In genomic region chr4:138272011-138272997, GRCm38 (mm10) we compare ENCODE assay signal across 8 mouse cellular contexts. TPM values are rescaled to one million over a fixed set of nuclear protein-coding genes. Genes with fewer than 3 reads are reported as not detected.
A peak's percentile ranks its signal among the peaks of the same experiment; 100 is the strongest.
DNase-seq lines count a peak whose midpoint lies in the region; ATAC-seq lines count a peak whose summit lies in the region.

No protein-coding gene starts in this region.

- H3K27me3 ChIP-seq in forebrain, embryonic 16.5 days (replicated peaks; ENCODE audit: control insufficient read depth, insufficient read depth, low read length) = no peaks in the 10 kb centered on the region
- no peaks in the 10 kb centered on the region for H3K27me3 ChIP-seq in forebrain, embryonic 11.5 days (ENCODE audit: control insufficient read depth, insufficient read depth, low read length)
- no peaks in the 10 kb centered on the region for H3K27me3 ChIP-seq in stomach, embryonic 16.5 days (ENCODE audit: control insufficient read depth, insufficient read depth, low read length)

- no peak overlapping the region for H3K4me3 ChIP-seq in forebrain, embryonic 16.5 days (replicated peaks; ENCODE audit: low read length)
- no peak overlapping the region for H3K4me3 ChIP-seq in forebrain, embryonic 11.5 days (ENCODE audit: low read depth, low read length)
- no peak overlapping the region for H3K4me3 ChIP-seq in stomach, embryonic 16.5 days (replicated peaks; ENCODE audit: low read length)

- peak; percentile 62; the same call in 1 of the 2 replicates for ATAC-seq in forebrain, embryonic 16.5 days
- no peak for ATAC-seq in forebrain, embryonic 11.5 days (replicated peaks; ENCODE audit: low FRiP score)
- peak; percentile 85 for ATAC-seq in stomach, embryonic 16.5 days (ENCODE audit: insufficient read depth, low FRiP score)

- WGBS in forebrain, embryonic 16.5 days = 63% methylated on average over 14 of the region's 14 CpGs
- 78% methylated on average over 14 of the region's 14 CpGs for WGBS in forebrain, embryonic 11.5 days
- WGBS in stomach, embryonic 16.5 days = 55% methylated on average over 14 of the region's 14 CpGs

- H3K4me2 ChIP-seq in forebrain, embryonic 16.5 days (ENCODE audit: low read length) = no peak overlapping the region
- H3K4me2 ChIP-seq in forebrain, embryonic 11.5 days (ENCODE audit: low read depth, low read length, severe bottlenecking) = no peak overlapping the region
- H3K4me2 ChIP-seq in stomach, embryonic 16.5 days (ENCODE audit: low read depth, low read length) = no peak overlapping the region

- peaks cover 6% of the 10 kb centered on the region for H3K4me1 ChIP-seq in forebrain, embryonic 16.5 days (replicated peaks; ENCODE audit: control insufficient read depth, insufficient read depth, low read length)
- no peaks in the 10 kb centered on the region for H3K4me1 ChIP-seq in forebrain, embryonic 11.5 days (replicated peaks; ENCODE audit: control insufficient read depth, insufficient read depth, low read length)
- H3K4me1 ChIP-seq in stomach, embryonic 16.5 days (ENCODE audit: control insufficient read depth, insufficient read depth, low read length) = no peaks in the 10 kb centered on the region

- H3K9me3 ChIP-seq in forebrain, embryonic 16.5 days (ENCODE audit: control insufficient read depth, low read length) = no peaks in the 10 kb centered on the region
- no peaks in the 10 kb centered on the region for H3K9me3 ChIP-seq in forebrain, embryonic 11.5 days (ENCODE audit: control insufficient read depth, low read length)
- no peaks in the 10 kb centered on the region for H3K9me3 ChIP-seq in stomach, embryonic 16.5 days (replicated peaks; ENCODE audit: control insufficient read depth, low read length)

- intact Hi-C loops in left cerebral cortex, postnatal 36 days (cut with DNase I) = no loop called here

- H3K27ac ChIP-seq in forebrain, embryonic 16.5 days (ENCODE audit: low read length) = no peak overlapping the region
- H3K27ac ChIP-seq in forebrain, embryonic 11.5 days (ENCODE audit: low read depth, low read length) = no peak overlapping the region
- no peak overlapping the region for H3K27ac ChIP-seq in stomach, embryonic 16.5 days (ENCODE audit: low read length)

- no peaks in the 10 kb centered on the region for H3K36me3 ChIP-seq in forebrain, embryonic 16.5 days (ENCODE audit: control insufficient read depth, insufficient read depth)
- H3K36me3 ChIP-seq in forebrain, embryonic 11.5 days (ENCODE audit: control insufficient read depth, insufficient read depth, low read length) = no peaks in the 10 kb centered on the region
- no peaks in the 10 kb centered on the region for H3K36me3 ChIP-seq in stomach, embryonic 16.5 days (ENCODE audit: control insufficient read depth, insufficient read depth, low read length)

- H3K9ac ChIP-seq in forebrain, embryonic 16.5 days (replicated peaks; ENCODE audit: low read depth, low read length) = no peak overlapping the region
- no peak overlapping the region for H3K9ac ChIP-seq in forebrain, embryonic 11.5 days (ENCODE audit: low read length)
- no peak overlapping the region for H3K9ac ChIP-seq in stomach, embryonic 16.5 days (ENCODE audit: low read length)

- no peak for DNase-seq in forebrain, embryonic 11.5 days (ENCODE audit: low spot score)
- peak; percentile 86 for DNase-seq in right cerebral cortex, adult 18-20 months
- no peak for DNase-seq in right cerebral cortex, postnatal 4 days
- peak; percentile 61 to 72 for DNase-seq in left cerebral cortex, postnatal 36 days (ENCODE audit: low spot score in 2 of 2)
- DNase-seq in spleen, postnatal 36 days (ENCODE audit: low spot score in 2 of 2) = no peak
- no peak for DNase-seq in thymus, postnatal 4 days

RNA-seq across cellular contexts. Expression of gene Kif17, which starts 22.1 kb away (rescaled TPM):
- 0.98 and 2.2 TPM in 2 replicates for polyA plus RNA-seq in forebrain, embryonic 16.5 days (2015; fragmentation: Nextera tagmentation; extraction: Ambion mirVana)
- 0.24 TPM in 1 of 2 replicates, not detected in the other for polyA plus RNA-seq in forebrain, embryonic 11.5 days (2014; fragmentation: Nextera tagmentation; extraction: Ambion mirVana)
- 10 to 100 TPM; 24.5 to 29.4 TPM for total RNA-seq in left cerebral cortex, postnatal 36 days (2021)
- polyA plus RNA-seq in stomach, embryonic 16.5 days (2015; fragmentation: Nextera tagmentation; extraction: Ambion mirVana) = 1.5 and 1.9 TPM in 2 replicates

RNA-seq across cellular contexts. Expression of gene Sh2d5, which starts 22.1 kb away (rescaled TPM):
- polyA plus RNA-seq in forebrain, embryonic 16.5 days (2015; fragmentation: Nextera tagmentation; extraction: Ambion mirVana) = 6.1 and 9.8 TPM in 2 replicates
- polyA plus RNA-seq in forebrain, embryonic 11.5 days (2014; fragmentation: Nextera tagmentation; extraction: Ambion mirVana) = 0.37 and 0.63 TPM in 2 replicates
- 10 to 100 TPM; 66.7 to 74.0 TPM for total RNA-seq in left cerebral cortex, postnatal 36 days (2021)
- 0.46 and 0.82 TPM in 2 replicates for polyA plus RNA-seq in stomach, embryonic 16.5 days (2015; fragmentation: Nextera tagmentation; extraction: Ambion mirVana)

RNA-seq across cellular contexts. Expression of gene Ddost, which starts 32.2 kb away (rescaled TPM):
- polyA plus RNA-seq in forebrain, embryonic 16.5 days (2015; fragmentation: Nextera tagmentation; extraction: Ambion mirVana) = 184 and 190 TPM in 2 replicates
- 200 and 227 TPM in 2 replicates for polyA plus RNA-seq in forebrain, embryonic 11.5 days (2014; fragmentation: Nextera tagmentation; extraction: Ambion mirVana)
- total RNA-seq in left cerebral cortex, postnatal 36 days (2021) = 10 to 100 TPM; 84.1 to 91.4 TPM
- polyA plus RNA-seq in stomach, embryonic 16.5 days (2015; fragmentation: Nextera tagmentation; extraction: Ambion mirVana) = 418 and 440 TPM in 2 replicates

RNA-seq across cellular contexts. Expression of gene Pink1, which starts 53.8 kb away (rescaled TPM):
- polyA plus RNA-seq in forebrain, embryonic 16.5 days (2015; fragmentation: Nextera tagmentation; extraction: Ambion mirVana) = 91.0 and 92.8 TPM in 2 replicates
- 19.4 and 21.5 TPM in 2 replicates for polyA plus RNA-seq in forebrain, embryonic 11.5 days (2014; fragmentation: Nextera tagmentation; extraction: Ambion mirVana)
- 100 to 1,000 TPM; 270 to 338 TPM for total RNA-seq in left cerebral cortex, postnatal 36 days (2021)
- polyA plus RNA-seq in stomach, embryonic 16.5 days (2015; fragmentation: Nextera tagmentation; extraction: Ambion mirVana) = 33.0 and 34.2 TPM in 2 replicates

RNA-seq across cellular contexts. Expression of gene Hp1bp3, which starts 56.2 kb away (rescaled TPM):
- polyA plus RNA-seq in forebrain, embryonic 16.5 days (2015; fragmentation: Nextera tagmentation; extraction: Ambion mirVana) = 233 and 263 TPM in 2 replicates
- 176 and 178 TPM in 2 replicates for polyA plus RNA-seq in forebrain, embryonic 11.5 days (2014; fragmentation: Nextera tagmentation; extraction: Ambion mirVana)
- total RNA-seq in left cerebral cortex, postnatal 36 days (2021) = 100 to 1,000 TPM; 178 to 184 TPM
- polyA plus RNA-seq in stomach, embryonic 16.5 days (2015; fragmentation: Nextera tagmentation; extraction: Ambion mirVana) = 131 and 141 TPM in 2 replicates

Comparison
In these comparisons a context has a peak if more than half of its experiments do, and no peak if none do; other contexts are left out.
1. DNase-seq: peak in right cerebral cortex, adult 18-20 months (single experiment) and left cerebral cortex, postnatal 36 days (2 of 2); none in forebrain, embryonic 11.5 days (single experiment), right cerebral cortex, postnatal 4 days (single experiment), spleen, postnatal 36 days (0 of 2) and thymus, postnatal 4 days (single experiment).